Mouse (Mus musculus): Measurements from ENCODE around the gene Gm45233.
A peak's percentile ranks its signal among the peaks of the same experiment; 100 is the strongest.

Gm45233 gene

GRCm38 (mm10) chr7:43495343-43496021, 51.6 kb downstream of the Gm45233 start:
- peak; percentile 25 for DNase-seq (ENCODE audit: low spot score)

- no peak for DNase-seq (ENCODE audit: low spot score)
Measured at GRCm38 (mm10) chr7:43511707-43512478, 68.0 kb downstream of the Gm45233 start.

GRCm38 (mm10) chr7:43512519-43512918, 68.6 kb downstream of the Gm45233 start:
- DNase-seq (ENCODE audit: low spot score), result no peak
